Mouse (Mus musculus): ENCODE data around the gene Chn1. TPM values are rescaled to one million over a fixed set of nuclear protein-coding genes. Genes with fewer than 3 reads are reported as not detected.
A peak's percentile ranks its signal among the peaks of the same experiment; 100 is the strongest.

Chn1 gene
- total and polyA plus RNA-seq, 2 experiments from 2014 or later: 81.1 to 147 TPM

DNA sequence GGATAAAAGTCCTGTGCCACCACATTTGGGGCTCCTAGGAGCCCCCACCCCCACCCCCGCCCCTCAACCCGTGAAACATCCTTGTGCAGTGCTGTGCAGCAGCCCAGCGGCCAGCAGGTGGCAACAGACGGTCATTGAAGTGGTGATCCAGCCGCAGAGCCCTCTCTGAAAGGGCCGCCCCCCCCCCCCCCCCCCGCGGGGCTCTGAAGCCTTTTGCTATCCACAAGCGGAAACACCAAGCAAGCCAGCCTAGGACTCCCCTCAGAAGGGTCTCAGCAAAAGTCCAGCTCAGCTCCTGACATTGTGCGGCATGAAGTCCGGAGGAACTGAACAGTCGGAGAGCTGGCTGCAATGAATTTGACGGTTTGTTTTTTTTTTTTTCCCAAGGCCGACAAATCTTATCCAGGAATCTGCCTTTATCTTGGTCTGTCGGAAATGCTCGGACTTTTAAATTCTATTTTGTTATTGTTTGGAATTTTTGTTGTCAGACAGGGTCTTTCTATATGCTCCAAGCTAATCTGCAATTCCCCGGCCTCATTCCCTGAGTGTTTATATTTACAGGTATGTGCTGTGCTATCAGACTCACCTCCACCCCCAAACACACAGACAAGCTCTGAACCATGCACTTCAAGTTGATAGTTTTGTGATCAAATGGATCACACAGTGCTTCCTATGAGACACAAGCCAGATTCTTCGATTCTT, 190.3 kb downstream of the Chn1 start:
- no peaks in the 10 kb centered on the region for H3K4me1 ChIP-seq (ENCODE audit: insufficient read depth, low read length)
- peak overlapping the region; percentile 38 for H3K4me3 ChIP-seq (ENCODE audit: low read depth, low read length)
- H3K27ac ChIP-seq (ENCODE audit: low read depth, low read length): 0 out of 2 replicates have a peak overlapping the region, but pooled peaks have one; percentile 3
- no peaks in the 10 kb centered on the region for H3K27me3 ChIP-seq (ENCODE audit: insufficient read depth, low read length)
- ATAC-seq (ENCODE audit: low FRiP score) (peak; percentile 85), DNase-seq (ENCODE audit: low spot score) (peak; percentile 89)
- H3K9ac ChIP-seq (replicated peaks; ENCODE audit: low read length, poor library complexity, severe bottlenecking): peak overlapping the region; percentile 29; the same call in 1 of the 2 replicates
- TF ChIP-seq CTCF (IDR thresholded peaks at IDR 0.05): peak; percentile 75
- no peaks in the 10 kb centered on the region for H3K9me3 ChIP-seq (ENCODE audit: low read length)
- H3K36me3 ChIP-seq (ENCODE audit: insufficient read depth, low read length): no peaks in the 10 kb centered on the region
- WGBS: 3% methylated on average over 15 of the region's 18 CpGs
- H3K4me2 ChIP-seq (ENCODE audit: low read depth, low read length, poor library complexity, severe bottlenecking): peak overlapping the region; percentile 50

DNA sequence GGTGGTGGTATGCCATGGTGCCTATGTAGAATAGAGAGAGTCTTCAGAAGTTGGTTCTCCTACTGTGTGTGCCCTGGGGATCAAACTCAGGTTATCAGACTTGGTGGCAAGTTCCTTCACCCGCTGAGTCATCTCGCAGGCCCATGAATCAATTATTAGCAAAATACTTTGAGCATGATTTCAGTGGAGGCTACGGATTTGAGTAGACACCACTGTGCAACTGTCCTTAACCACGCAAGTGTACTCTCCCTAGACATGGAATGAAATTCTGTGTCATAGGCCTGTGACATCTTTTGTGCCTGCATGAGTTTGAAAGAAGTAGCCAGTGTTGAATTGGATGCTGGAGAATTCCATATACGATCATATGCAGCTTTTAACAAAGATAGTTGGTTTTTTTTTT, 194.4 kb downstream of the Chn1 start:
- H3K4me3 ChIP-seq (ENCODE audit: low read depth, low read length): no peak overlapping the region
- H3K4me1 ChIP-seq (ENCODE audit: insufficient read depth, low read length): no peaks in the 10 kb centered on the region
- H3K27ac ChIP-seq (ENCODE audit: low read depth, low read length): no peak overlapping the region
- H3K9me3 ChIP-seq (ENCODE audit: low read length): no peaks in the 10 kb centered on the region
- 84% methylated on average over 5 of the region's 5 CpGs for WGBS
- DNase-seq (ENCODE audit: low spot score) (no peak), ATAC-seq (ENCODE audit: low FRiP score) (no peak)
- H3K9ac ChIP-seq (replicated peaks; ENCODE audit: low read length, poor library complexity, severe bottlenecking): no peak overlapping the region
- no peak for TF ChIP-seq CTCF (IDR thresholded peaks at IDR 0.05)
- H3K27me3 ChIP-seq (ENCODE audit: insufficient read depth, low read length): no peaks in the 10 kb centered on the region
- no peak overlapping the region for H3K4me2 ChIP-seq (ENCODE audit: low read depth, low read length, poor library complexity, severe bottlenecking)
- H3K36me3 ChIP-seq (ENCODE audit: insufficient read depth, low read length): no peaks in the 10 kb centered on the region

- Histone ChIP-seq H3K4me1 (ENCODE audit: insufficient read depth, low read length) (no peaks in the 10 kb centered on the region), H3K36me3 (ENCODE audit: insufficient read depth, low read length) (no peaks in the 10 kb centered on the region), H3K9ac (replicated peaks; ENCODE audit: low read length, poor library complexity, severe bottlenecking) (no peak within 1 kb of the TSS), H3K27ac (ENCODE audit: low read depth, low read length) (no peak within 1 kb of the TSS), H3K9me3 (ENCODE audit: low read length) (no peaks in the 10 kb centered on the region), H3K27me3 (ENCODE audit: insufficient read depth, low read length) (no peaks in the 10 kb centered on the region), H3K4me3 (ENCODE audit: low read depth, low read length) (no peak within 1 kb of the TSS), H3K4me2 (ENCODE audit: low read depth, low read length, poor library complexity, severe bottlenecking) (no peak within 1 kb of the TSS)
- no peak for TF ChIP-seq CTCF (IDR thresholded peaks at IDR 0.05)
- ATAC-seq (ENCODE audit: low FRiP score): no peak
- no peak for DNase-seq (ENCODE audit: low spot score)
- 92% methylated on average over 9 of the region's 9 CpGs for WGBS
Measured at GRCm38 (mm10) chr2:73580166-73580565, 195.0 kb downstream of the Chn1 start, which contains the start of gene Chrna1. Gene Chrna1, minus strand, starts transcription at chr2:73580338.

DNA sequence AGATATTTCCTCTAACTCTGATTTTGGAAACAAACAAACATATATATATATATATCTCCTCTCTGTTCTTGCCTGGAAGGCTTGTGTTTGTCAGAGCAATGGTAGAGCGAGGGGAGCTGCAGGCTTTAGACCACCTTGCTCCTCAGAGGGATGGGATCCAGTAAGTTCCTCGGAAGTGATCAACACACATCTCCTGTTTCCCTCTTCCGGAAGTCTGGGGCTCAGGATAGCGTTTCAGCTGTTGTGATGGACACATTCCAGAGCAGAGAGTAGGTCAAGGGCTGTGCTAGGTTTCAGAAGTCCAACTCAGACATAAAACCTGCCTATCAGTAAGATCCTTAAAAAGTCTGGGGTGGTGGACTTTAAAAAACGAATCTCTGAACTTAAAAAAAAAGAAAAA, 196.0 kb downstream of the Chn1 start:
- no peak for TF ChIP-seq CTCF (IDR thresholded peaks at IDR 0.05)
- Histone ChIP-seq H3K27me3 (ENCODE audit: insufficient read depth, low read length) (no peaks in the 10 kb centered on the region), H3K4me2 (ENCODE audit: low read depth, low read length, poor library complexity, severe bottlenecking) (no peak overlapping the region), H3K4me1 (ENCODE audit: insufficient read depth, low read length) (no peaks in the 10 kb centered on the region), H3K27ac (ENCODE audit: low read depth, low read length) (no peak overlapping the region), H3K9me3 (ENCODE audit: low read length) (no peaks in the 10 kb centered on the region), H3K4me3 (ENCODE audit: low read depth, low read length) (no peak overlapping the region), H3K9ac (replicated peaks; ENCODE audit: low read length, poor library complexity, severe bottlenecking) (no peak overlapping the region), H3K36me3 (ENCODE audit: insufficient read depth, low read length) (no peaks in the 10 kb centered on the region)
- 72% methylated on average over 5 of the region's 5 CpGs for WGBS
- ATAC-seq (ENCODE audit: low FRiP score): no peak
- DNase-seq (ENCODE audit: low spot score): no peak

- no peak for TF ChIP-seq CTCF (IDR thresholded peaks at IDR 0.05)
- no peak overlapping the region for H3K4me3 ChIP-seq (ENCODE audit: low read depth, low read length)
- H3K4me2 ChIP-seq (ENCODE audit: low read depth, low read length, poor library complexity, severe bottlenecking): no peak overlapping the region
- no peaks in the 10 kb centered on the region for H3K36me3 ChIP-seq (ENCODE audit: insufficient read depth, low read length)
- H3K9ac ChIP-seq (replicated peaks; ENCODE audit: low read length, poor library complexity, severe bottlenecking): no peak overlapping the region
- no peak overlapping the region for H3K27ac ChIP-seq (ENCODE audit: low read depth, low read length)
- DNase-seq (ENCODE audit: low spot score) (no peak), ATAC-seq (ENCODE audit: low FRiP score) (no peak)
- no peaks in the 10 kb centered on the region for H3K27me3 ChIP-seq (ENCODE audit: insufficient read depth, low read length)
- H3K4me1 ChIP-seq (ENCODE audit: insufficient read depth, low read length): no peaks in the 10 kb centered on the region
- no peaks in the 10 kb centered on the region for H3K9me3 ChIP-seq (ENCODE audit: low read length)
- 93% methylated on average over 6 of the region's 6 CpGs for WGBS
Measured at GRCm38 (mm10) chr2:73574418-73574817, 200.7 kb downstream of the Chn1 start.

DNA sequence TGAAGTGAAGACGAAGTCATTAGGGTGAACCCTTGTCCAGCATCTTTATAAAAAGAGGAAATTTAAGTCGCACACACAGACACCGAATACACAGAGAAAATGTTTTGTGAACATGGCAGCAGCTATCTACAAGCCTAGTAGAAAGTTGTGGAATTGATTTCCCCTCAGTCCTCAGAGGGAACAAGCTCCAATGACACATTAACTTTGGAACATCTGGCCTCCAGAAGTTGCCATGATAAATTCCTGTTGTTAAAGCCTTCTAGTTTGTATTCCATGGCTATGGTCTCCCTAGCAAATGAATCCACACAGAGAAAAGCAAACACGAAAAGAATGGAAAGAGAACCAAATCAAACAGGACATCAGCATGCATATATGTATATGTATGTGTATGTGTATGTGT, 201.6 kb downstream of the Chn1 start:
- no peaks in the 10 kb centered on the region for H3K4me1 ChIP-seq (ENCODE audit: insufficient read depth, low read length)
- H3K9ac ChIP-seq (replicated peaks; ENCODE audit: low read length, poor library complexity, severe bottlenecking): no peak overlapping the region
- no peaks in the 10 kb centered on the region for H3K27me3 ChIP-seq (ENCODE audit: insufficient read depth, low read length)
- ATAC-seq (ENCODE audit: low FRiP score): no peak
- no peaks in the 10 kb centered on the region for H3K36me3 ChIP-seq (ENCODE audit: insufficient read depth, low read length)
- whole genome bisulfite sequencing: 91% methylated on average over 4 of the region's 4 CpGs
- no peak for DNase-seq (ENCODE audit: low spot score)
- no peaks in the 10 kb centered on the region for H3K9me3 ChIP-seq (ENCODE audit: low read length)
- no peak overlapping the region for H3K27ac ChIP-seq (ENCODE audit: low read depth, low read length)
- TF ChIP-seq CTCF (IDR thresholded peaks at IDR 0.05): no peak
- H3K4me2 ChIP-seq (ENCODE audit: low read depth, low read length, poor library complexity, severe bottlenecking): no peak overlapping the region
- no peak overlapping the region for H3K4me3 ChIP-seq (ENCODE audit: low read depth, low read length)
